Mouse (Mus musculus): ENCODE results near the gene Hip1r. TPM values are rescaled to one million over a fixed set of nuclear protein-coding genes. Genes with fewer than 3 reads are reported as not detected.

The Hip1r gene
- 10 to 100 TPM; 68.3 to 74.2 TPM for total RNA-seq (2021)
- long read RNA-seq, experiment 1, full-length matches to known transcripts, result 90 of 134 reads
- long read RNA-seq, experiment 1, partial matches to known transcripts, result 18 of 134 reads
- long read RNA-seq, experiment 1, other reads (novel, unspliced or antisense), result 26 of 134 reads
- long read RNA-seq, experiment 2, full-length matches to known transcripts, result 81 of 127 reads
- long read RNA-seq, experiment 2, partial matches to known transcripts, result 14 of 127 reads
- long read RNA-seq, experiment 2, other reads (novel, unspliced or antisense), result 32 of 127 reads

GRCm38 (mm10) chr5:123973299-123974178 is at the start of gene Hip1r:
Gene Hip1r, plus strand, starts transcription at chr5:123973628.
- DNase-seq (ENCODE audit: extremely low spot score in 1 of 2, low spot score in 2 of 2), result peak; percentile 74 to 76
- Histone ChIP-seq H3K27ac (peak within 1 kb of the TSS; percentile 89), H3K4me3 (peak within 1 kb of the TSS; percentile 86)
- TF ChIP-seq CTCF (IDR thresholded peaks at IDR 0.05), result no peak
- intact Hi-C loops (cut with DNase I), result no loop called here

GRCm38 (mm10) chr5:123927118-123927517 is 46.3 kb upstream of the Hip1r start, which contains the start of gene Gm43518:
Gene Gm43518, plus strand, starts transcription at chr5:123927418.
- H3K4me3 ChIP-seq, result no peak within 1 kb of the TSS
- intact Hi-C loops (cut with DNase I), result no loop called here
- TF ChIP-seq CTCF (IDR thresholded peaks at IDR 0.05), result no peak
- H3K27ac ChIP-seq, result no peak within 1 kb of the TSS
- no peak for DNase-seq (ENCODE audit: extremely low spot score in 1 of 2, low spot score in 2 of 2)

DNA sequence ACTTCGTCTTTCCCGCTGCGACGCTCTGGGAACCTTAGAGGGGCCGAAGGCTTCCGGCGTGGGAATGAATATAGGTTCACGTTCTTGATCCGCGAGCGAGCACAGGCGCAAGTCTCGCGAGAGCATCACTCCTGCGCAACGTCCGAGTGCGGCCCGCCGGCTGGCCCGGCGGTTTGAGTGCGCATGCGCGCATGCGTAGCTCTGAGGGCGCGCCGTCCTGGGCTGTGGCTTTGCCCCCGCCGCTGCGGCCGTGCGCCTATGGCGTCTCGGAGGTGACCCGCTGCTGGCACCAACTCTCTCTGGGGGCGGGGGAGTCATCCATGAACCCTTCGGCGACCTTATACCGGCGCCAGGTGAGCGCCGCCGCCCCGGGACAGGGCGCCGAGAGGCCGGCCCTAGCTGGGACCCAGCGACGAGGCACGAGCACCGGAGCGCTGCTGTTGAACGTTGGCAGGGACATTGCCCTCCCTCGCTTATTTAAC is 42.9 kb upstream of the Hip1r start, which contains the start of gene Ccdc62:
Gene Ccdc62 (plus strand): TSS at position 172 of the 482 bp plus-strand sequence.
- intact Hi-C loops (cut with DNase I), result no loop called here
- H3K4me3 ChIP-seq, result peak within 1 kb of the TSS; percentile 95

DNA sequence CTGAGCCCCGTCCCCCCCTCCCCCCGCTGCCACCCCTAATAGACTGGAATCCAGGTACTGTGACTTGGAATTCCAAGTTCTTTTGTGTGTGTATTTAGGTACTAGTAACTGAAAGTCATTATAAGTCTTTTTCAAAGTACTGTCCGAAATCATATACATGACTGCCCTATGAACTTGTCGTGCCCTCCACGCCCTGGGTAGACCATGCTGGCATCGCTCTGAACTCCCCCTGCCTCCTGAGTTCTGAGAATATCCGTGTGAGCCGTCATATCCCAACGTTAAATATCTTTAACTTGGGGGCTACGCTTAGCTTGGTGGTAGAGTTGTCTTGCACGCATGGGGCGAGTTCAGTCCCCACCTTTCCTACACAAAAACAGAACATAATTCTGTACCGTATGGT is 42.3 kb upstream of the Hip1r start:
- DNase-seq (ENCODE audit: extremely low spot score in 1 of 2, low spot score in 2 of 2), result no peak
- no peak for TF ChIP-seq CTCF (IDR thresholded peaks at IDR 0.05)
- Histone ChIP-seq H3K27ac (peak overlapping the region; percentile 99), H3K4me3 (peak overlapping the region; percentile 95)
- intact Hi-C loops (cut with DNase I), result no loop called here

More for the DNA sequence above, 42.9 kb upstream of the Hip1r start, which contains the start of gene Ccdc62:
- TF ChIP-seq CTCF (IDR thresholded peaks at IDR 0.05), result no peak
- DNase-seq (ENCODE audit: extremely low spot score in 1 of 2, low spot score in 2 of 2), result peak; percentile 93 to 94
- H3K27ac ChIP-seq, result peak within 1 kb of the TSS; percentile 99

DNA sequence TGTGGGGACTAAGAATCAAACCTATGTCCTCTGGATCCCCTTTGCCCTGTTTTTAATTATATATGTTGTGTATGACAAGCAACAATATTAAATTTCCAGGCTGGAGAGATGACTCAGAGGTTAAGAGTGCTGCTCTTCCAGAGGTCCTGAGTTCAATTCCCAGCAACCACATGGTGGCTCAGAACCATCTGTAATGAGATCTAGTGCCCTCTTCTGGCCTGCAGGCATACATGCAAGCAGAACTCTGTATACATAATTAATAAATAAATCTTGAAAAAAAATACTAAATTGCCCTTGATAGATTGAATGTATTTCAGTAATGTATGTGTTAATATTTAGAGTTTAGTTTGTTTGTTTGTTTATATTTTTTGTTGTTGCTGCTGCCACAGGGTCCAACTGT is 40.5 kb upstream of the Hip1r start:
- Histone ChIP-seq H3K4me3 (no peak overlapping the region), H3K27ac (no peak overlapping the region)
- peak; percentile 17; the same call in 1 of the 2 replicates for TF ChIP-seq CTCF (IDR thresholded peaks at IDR 0.05)
- intact Hi-C loops (cut with DNase I), result no loop called here
- no peak for DNase-seq (ENCODE audit: extremely low spot score in 1 of 2, low spot score in 2 of 2)

DNA sequence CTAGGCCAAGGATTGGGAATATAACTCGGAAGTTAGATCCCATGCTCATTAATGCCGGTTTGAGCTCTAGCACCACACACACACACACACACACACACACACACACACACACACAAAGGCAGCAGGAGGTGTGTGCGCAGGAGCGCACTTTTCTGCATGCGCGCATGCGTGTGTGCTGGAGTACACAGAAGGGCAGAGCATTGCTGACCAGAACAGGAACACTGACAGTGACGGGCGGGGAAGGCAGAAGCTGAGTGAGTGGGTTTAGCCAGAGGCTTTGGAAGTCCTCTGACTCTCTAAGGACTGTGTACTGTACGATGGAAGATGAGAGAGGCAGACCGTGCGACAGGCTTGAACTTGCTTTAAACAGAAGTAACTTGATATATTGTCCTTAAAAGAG is 39.9 kb upstream of the Hip1r start:
- H3K27ac ChIP-seq, result no peak overlapping the region
- intact Hi-C loops (cut with DNase I), result no loop called here
- no peak for TF ChIP-seq CTCF (IDR thresholded peaks at IDR 0.05)
- H3K4me3 ChIP-seq, result no peak overlapping the region
- DNase-seq (ENCODE audit: extremely low spot score in 1 of 2, low spot score in 2 of 2), result no peak

DNA sequence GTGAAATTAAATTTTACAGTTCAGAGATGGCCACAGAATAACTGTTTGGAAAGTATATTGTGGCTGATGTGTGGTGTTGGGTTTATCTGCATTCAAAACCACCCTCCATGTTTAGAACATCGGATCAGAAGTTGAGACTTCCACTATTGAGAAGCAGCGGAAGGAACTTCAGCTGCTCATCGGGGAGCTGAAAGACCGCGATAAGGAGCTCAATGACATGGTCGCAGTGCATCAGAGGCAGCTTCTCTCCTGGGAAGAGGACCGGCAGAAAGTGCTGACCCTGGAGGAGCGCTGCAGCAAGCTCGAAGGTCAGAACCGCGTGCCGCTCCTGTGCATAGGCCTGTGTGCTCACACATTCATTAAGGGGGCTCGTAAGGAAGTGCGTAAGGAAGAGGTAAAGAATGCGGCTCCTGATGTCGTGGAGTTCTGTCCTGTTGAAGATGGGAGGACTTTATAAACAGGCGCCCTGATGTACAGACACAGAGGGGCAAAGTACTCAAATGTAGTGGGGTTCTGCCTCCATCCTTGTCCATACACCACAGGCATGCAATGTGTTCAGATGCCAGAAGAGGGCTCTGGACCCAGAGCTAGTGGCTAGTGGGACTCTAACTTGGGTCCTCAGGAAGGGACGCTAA is 39.4 kb upstream of the Hip1r start:
- H3K4me3 ChIP-seq, result no peak overlapping the region
- intact Hi-C loops (cut with DNase I), result no loop called here
- no peak overlapping the region for H3K27ac ChIP-seq
- TF ChIP-seq CTCF (IDR thresholded peaks at IDR 0.05), result peak; percentile 45
- no peak for DNase-seq (ENCODE audit: extremely low spot score in 1 of 2, low spot score in 2 of 2)

GRCm38 (mm10) chr5:123935931-123936330 is 37.5 kb upstream of the Hip1r start:
- intact Hi-C loops (cut with DNase I), result no loop called here
- DNase-seq (ENCODE audit: extremely low spot score in 1 of 2, low spot score in 2 of 2), result no peak
- no peak overlapping the region for H3K27ac ChIP-seq
- no peak overlapping the region for H3K4me3 ChIP-seq
- TF ChIP-seq CTCF (IDR thresholded peaks at IDR 0.05), result no peak

- no peak overlapping the region for H3K27ac ChIP-seq
- no peak overlapping the region for H3K4me3 ChIP-seq
- TF ChIP-seq CTCF (IDR thresholded peaks at IDR 0.05), result no peak
- intact Hi-C loops (cut with DNase I), result no loop called here
- DNase-seq (ENCODE audit: extremely low spot score in 1 of 2, low spot score in 2 of 2), result no peak
Observed at GRCm38 (mm10) chr5:123938479-123938878, 34.9 kb upstream of the Hip1r start.

DNA sequence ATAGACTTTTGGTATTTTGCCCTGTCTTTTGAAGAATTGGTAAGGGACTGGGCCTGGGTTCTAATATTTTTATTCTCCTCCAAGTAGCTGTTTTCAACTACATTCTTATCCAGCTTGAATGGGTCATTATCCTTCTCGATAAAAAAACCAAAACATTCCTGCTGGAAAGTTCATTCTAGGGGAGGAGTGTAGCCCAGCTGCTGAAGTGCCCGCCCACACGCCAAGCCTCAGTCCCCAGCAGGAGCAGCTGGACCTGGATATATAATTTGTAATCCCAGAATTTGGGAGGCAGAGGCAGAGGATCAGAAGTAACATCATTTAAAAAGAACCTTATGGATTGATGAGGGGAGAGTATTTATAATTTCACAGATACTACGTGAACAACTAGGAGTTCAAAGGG is 26.9 kb upstream of the Hip1r start:
- no peak for TF ChIP-seq CTCF (IDR thresholded peaks at IDR 0.05)
- Histone ChIP-seq H3K4me3 (no peak overlapping the region), H3K27ac (no peak overlapping the region)
- intact Hi-C loops (cut with DNase I), result no loop called here
- no peak for DNase-seq (ENCODE audit: extremely low spot score in 1 of 2, low spot score in 2 of 2)

GRCm38 (mm10) chr5:123947041-123947761 is 26.2 kb upstream of the Hip1r start:
- no peak for DNase-seq (ENCODE audit: extremely low spot score in 1 of 2, low spot score in 2 of 2)
- TF ChIP-seq CTCF (IDR thresholded peaks at IDR 0.05), result peak; percentile 90
- Histone ChIP-seq H3K27ac (no peak overlapping the region), H3K4me3 (no peak overlapping the region)
- intact Hi-C loops (cut with DNase I), result loop anchor here (1.0 kb wide), 1 partner anchor 45 kb away; no protein-coding TSS in a partner anchor

All from left cerebral cortex, adult 2 months (tissue).